Mouse (Mus musculus) left cerebral cortex, adult 2 months (tissue): ENCODE measurements at regions not wholly inside any gene's neighbourhood (a gene's known extent, or its start where the extent isn't known, plus 50 kb on each side); places are given as distances from the start of the nearest gene placed in this dataset.

Experiments used
- DNase-seq, 2 experiments: peaks; one replicate each; pipeline ENCODE4 v3.0.0; 2021 to 2022; ENCODE audit warnings: low spot score in 2 of 2, mixed read lengths in 1 of 2; ENCODE audit errors: extremely low spot score in 1 of 2
- H3K27ac ChIP-seq: fragments of 200-600 bp; 2 replicates; pipeline ENCODE4 v1.8.1; 2022
- H3K4me3 ChIP-seq: fragments of 200-600 bp; 2 replicates; pipeline ENCODE4 v1.8.1; 2022
- CTCF ChIP-seq: fragments of 200-600 bp; IDR thresholded peaks from 2 replicates; pipeline ENCODE4 v1.8.1; 2022; ENCODE audit warnings: antibody characterized with exemption, mild to moderate bottlenecking, moderate library complexity
- intact Hi-C: fragments of 180-260 bp; cut with DNase I; formaldehyde crosslinking; loops from one replicate; pipeline ENCODE4 v1.15.1; 2025

DNA sequence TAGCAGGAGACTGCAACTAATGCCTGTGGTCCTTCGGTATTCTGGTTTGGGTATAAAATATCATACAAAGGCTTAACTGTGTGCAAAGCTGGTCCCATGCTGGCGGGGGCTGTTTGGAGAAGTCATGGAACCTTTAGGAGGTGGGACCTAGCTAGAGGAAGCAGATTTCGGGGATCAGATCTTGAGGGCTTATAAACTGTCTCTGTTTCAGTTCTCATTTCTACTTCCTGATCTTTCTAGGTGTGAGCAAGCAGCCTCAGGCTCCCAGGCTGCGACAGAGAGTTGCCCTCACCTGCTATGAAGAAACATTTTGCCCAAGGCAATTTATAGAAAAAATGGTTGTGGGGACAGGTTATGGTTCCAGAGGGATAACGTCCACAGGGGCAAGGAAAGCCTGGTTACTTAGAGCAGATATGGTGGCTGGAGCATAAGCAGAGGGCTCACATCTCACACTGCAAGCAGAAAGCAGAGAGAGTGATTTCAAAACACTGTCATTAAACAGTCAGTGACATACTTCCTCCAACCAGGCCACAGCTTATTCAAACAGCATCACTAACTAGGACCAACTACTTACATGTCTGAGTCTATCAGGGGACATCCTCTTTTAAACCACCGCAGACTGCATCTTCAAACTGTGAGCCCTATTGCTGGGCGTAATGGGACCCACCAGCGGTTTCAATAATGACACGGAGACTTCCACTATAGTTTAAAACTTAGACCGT is 188.1 kb downstream of the 1500009L16Rik start:
- H3K4me3 ChIP-seq = no peak overlapping the region
- H3K27ac ChIP-seq = no peak overlapping the region
- TF ChIP-seq CTCF = no peak
- no peak for DNase-seq
- intact Hi-C loops = no loop called here

DNA sequence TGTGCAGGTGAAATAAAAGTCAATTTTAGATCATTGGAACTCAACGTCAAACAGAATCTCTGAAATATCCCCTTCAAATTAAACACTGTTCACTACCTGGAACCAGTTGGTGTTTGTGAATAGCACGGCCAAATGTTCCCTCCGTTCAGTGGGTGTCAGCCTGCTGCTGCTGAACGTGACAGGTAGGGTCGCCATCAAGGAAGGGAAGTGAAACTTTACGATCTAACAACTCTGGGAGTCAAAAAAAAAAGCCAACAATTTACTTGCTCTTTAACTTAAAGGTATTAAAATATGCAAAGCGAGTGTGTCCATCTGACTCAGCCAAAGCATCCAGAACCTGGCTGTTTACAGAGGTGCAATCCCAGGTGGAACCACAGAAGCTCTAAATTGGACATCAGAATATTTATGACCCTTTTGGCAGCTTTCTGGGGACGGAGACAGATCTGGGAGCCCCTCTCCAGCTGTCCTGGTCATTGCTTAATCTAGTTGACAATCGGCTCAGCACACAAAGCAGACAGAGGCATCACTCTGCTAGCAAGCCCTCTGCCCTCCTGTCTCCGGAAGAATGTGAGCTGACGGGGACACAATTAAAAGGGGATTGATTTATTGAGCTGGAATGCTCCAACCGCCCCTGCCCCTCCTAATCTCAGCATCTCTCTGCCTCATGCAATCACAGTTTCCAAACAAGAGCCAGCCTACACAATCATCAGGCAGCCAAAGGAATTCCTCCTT is 191.9 kb downstream of the 1500009L16Rik start:
- intact Hi-C loops = no loop called here
- TF ChIP-seq CTCF = no peak
- Histone ChIP-seq H3K4me3 (no peak overlapping the region), H3K27ac (no peak overlapping the region)
- no peak for DNase-seq

DNA sequence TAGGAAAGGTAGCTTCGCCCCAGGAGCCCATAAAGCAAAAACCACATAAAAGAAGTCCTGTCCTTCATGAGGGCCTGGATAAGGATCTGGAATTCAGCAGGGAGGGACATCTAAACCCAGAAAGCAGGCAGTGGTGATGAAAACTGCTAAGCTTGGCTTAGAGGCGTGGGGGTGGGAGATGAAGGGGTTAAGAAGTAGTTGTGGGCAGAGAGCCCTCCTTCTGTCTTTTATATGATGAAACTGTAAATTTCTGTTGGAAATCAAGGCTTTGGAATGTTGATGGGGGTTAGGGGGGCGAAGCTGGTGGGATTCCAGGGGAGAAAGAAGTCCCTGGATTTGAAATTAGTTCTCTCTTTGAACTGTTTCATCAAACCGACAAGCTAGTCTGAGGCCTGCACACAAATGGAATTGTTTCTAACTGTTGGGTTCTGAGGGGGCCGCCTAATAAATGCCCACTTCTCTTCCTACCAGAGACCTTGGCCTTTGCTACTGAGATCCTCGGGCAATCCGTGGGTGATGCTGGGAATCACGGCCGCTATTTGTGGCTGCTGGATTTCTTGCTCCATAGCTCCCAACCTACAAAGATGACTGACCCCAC is 192.6 kb downstream of the 1500009L16Rik start:
- Histone ChIP-seq H3K27ac (no peak overlapping the region), H3K4me3 (no peak overlapping the region)
- no peak for TF ChIP-seq CTCF
- intact Hi-C loops = no loop called here
- no peak for DNase-seq

DNA sequence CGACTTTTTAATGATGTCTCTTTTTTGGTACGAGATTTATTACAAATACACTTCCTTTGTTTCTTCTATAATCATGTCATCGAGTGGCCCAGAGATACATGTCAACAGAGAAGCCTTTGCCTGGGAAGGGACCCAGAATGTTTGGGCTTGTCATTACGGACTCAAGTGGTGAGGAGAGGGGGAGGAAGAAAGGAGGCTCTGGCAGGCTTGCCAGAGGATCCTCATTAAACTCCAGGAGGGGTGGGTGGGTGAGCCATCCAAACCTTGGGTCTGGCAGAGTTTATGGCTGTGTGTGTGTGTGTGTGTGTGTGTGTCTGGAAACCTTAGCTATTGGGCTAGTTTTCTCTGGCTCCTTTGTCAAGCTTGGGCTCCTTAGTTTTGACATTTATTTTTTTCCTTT is 204.3 kb downstream of the 1500009L16Rik start:
- DNase-seq = no peak
- TF ChIP-seq CTCF = no peak
- intact Hi-C loops = no loop called here
- H3K27ac ChIP-seq = no peak overlapping the region
- H3K4me3 ChIP-seq = no peak overlapping the region

DNA sequence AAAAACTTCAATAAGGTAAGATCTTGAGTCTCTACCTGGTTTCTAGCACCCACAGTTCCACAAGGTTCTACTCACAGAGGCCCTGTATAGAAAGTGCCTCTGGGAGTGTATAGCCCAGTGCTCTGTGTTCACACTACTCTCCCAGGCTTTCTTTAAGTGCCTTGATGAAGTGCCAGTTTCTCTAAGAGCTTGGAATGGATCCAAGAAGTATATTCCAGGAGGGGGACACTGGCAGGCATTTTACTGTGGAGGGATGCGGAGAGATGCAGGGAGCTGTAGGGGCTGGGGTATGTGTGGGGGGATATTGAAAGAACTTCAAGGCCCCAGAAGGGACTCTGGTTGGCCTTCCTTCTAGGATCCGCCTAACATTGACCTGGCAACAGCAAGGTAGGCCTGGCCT is 204.9 kb downstream of the 1500009L16Rik start:
- no peak for DNase-seq
- intact Hi-C loops = no loop called here
- TF ChIP-seq CTCF = no peak
- Histone ChIP-seq H3K4me3 (no peak overlapping the region), H3K27ac (no peak overlapping the region)

DNA sequence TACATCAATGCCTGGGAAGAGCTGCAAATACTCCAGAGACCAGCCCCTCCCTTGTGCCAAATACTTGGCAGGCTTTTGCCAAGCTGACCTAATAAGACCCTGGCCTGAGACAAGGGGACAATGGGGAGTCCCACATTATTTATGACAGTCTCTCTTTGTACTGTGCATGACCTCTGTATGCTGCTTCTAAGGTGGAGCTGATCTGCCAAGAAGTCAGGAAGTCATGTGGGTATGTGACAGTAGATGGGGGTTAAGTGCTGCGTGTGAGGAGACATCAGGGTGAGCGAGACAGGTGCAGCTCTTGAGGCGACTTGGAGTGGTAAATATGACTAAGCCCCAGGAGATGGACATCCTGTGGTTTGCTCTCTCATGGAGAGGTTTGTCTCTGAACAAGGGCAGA is 209.1 kb downstream of the 1500009L16Rik start:
- H3K4me3 ChIP-seq = no peak overlapping the region
- intact Hi-C loops = no loop called here
- TF ChIP-seq CTCF = no peak
- H3K27ac ChIP-seq = no peak overlapping the region
- no peak for DNase-seq

DNA sequence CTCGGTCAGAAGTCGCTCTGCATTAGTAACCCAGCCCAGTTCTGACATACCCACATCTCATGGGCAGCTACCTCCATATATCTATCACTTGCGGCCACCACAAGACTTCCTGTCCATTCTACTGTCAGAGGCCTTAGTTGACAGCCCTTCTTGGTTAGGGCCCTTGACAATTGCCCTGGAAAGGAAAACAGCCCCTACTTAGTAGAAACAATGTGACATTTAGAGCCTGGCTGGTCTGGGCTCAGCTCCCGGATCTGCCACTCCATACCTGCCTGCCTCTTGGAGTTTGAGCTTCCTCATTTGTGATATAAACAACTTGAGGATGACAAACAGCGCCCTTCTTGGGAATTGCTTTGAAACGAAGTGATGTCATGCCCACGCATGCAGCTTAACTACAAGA is 210.5 kb downstream of the 1500009L16Rik start:
- intact Hi-C loops = no loop called here

DNA sequence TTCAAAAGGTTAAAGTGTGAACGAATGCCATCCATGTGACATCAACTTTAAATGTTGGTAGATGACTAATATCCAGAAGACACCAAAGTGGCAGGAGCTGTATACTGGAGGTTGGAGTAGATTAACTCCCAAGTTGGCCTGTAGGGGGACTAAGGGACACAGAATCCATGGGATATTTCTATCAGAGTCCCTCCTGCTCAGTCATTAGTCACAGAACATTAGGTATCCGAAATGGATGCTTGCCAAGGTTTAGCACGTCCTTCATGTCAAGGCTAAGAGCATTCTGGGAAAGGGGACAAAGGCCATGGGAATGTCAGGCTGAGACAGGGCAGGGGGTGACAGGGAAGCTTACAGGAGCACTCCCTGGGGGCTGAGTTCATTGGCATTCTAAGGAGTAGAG is 211.8 kb downstream of the 1500009L16Rik start:
- peak; percentile 36 for TF ChIP-seq CTCF
- no peak for DNase-seq
- Histone ChIP-seq H3K27ac (no peak overlapping the region), H3K4me3 (no peak overlapping the region)
- intact Hi-C loops = no loop called here

More for the DNA sequence above, 210.5 kb downstream of the 1500009L16Rik start:
- DNase-seq = no peak
- Histone ChIP-seq H3K27ac (no peak overlapping the region), H3K4me3 (no peak overlapping the region)
- TF ChIP-seq CTCF = no peak

DNA sequence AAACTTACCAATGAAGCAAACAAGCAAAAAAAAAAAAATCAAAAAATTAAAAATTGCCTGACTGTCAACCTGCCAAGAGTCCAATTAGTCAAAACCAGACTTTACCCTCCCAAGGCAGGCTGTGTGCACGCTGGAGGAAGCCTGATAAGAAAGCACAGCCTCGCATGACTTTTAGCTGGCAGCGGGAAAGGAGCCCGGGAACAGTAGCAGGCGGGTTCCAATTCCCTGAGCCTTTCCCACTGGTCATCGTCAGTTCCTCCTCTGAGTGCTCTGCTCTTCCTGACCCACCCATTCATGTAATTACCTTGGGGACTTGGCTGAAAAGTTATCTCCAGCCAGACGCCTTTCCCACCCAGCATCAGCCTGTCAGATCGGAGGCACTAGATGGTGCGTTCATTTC is 214.5 kb downstream of the 1500009L16Rik start:
- TF ChIP-seq CTCF = no peak
- intact Hi-C loops = no loop called here
- DNase-seq = no peak
- Histone ChIP-seq H3K27ac (no peak overlapping the region), H3K4me3 (no peak overlapping the region)

DNA sequence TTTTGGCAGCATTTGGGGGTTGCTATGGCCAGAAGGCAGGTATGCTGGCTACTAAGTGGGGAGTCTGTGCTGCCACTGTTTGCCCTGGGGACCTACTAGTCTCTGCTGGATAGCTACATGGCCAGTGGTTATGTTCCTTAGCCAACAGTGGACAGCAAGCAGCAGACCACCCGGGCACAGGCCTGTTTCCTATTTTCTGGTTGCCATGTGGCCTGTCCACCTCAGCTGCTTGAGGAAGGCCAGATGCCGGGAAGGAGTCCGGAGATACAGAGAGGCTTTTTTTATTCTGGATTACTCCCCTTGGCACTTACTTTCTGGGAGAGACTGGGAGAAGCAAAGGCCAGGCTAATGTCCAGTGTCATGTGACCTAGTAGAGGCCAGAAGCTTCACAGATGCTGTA is 219.4 kb downstream of the 1500009L16Rik start:
- intact Hi-C loops = no loop called here
- Histone ChIP-seq H3K27ac (no peak overlapping the region), H3K4me3 (no peak overlapping the region)
- no peak for DNase-seq
- TF ChIP-seq CTCF = no peak

DNA sequence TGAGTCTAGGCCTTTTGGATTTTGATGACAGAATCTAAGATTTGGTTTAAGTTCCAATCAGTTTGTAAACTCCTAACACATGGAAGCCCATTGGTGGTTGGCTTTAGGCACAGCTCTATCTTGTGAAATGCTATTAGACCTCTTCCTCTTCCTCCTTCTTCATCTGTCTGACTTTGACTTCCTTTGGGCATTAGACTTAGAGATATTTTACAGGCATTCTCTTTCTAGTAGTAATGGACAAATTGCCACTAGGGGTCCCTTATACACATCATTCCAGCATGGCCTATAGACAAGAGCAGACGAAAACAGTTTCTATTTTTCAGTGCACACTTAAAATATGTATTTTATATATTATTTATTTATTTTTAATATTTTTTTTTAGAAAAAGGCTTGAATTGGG is 221.5 kb downstream of the 1500009L16Rik start:
- peak; percentile 20 for TF ChIP-seq CTCF
- intact Hi-C loops = no loop called here
- Histone ChIP-seq H3K4me3 (no peak overlapping the region), H3K27ac (no peak overlapping the region)
- DNase-seq = no peak

DNA sequence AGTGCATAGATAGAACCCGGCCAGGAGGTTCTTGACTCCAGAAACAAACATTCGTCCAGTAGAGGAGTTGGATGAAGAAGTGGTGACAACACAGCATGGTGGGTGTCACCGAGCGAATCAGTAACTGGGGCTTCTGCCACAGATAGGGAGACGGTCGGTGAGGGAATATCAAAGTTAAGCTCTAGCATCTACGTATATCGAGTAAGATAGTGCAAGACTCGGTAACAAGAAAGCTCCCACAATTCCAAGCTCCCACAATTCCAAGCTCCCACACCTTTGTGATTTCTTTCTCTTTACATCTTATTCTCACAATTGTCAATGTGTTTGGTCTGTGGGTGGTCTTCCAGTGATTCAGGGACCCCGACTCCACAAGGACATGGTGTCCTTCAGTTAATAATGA is 222.2 kb downstream of the 1500009L16Rik start:
- intact Hi-C loops = no loop called here
- TF ChIP-seq CTCF = no peak
- no peak for DNase-seq
- H3K27ac ChIP-seq = no peak overlapping the region
- H3K4me3 ChIP-seq = no peak overlapping the region
